ENCODE assay signal across 9 mouse cellular contexts in the genomic region with DNA sequence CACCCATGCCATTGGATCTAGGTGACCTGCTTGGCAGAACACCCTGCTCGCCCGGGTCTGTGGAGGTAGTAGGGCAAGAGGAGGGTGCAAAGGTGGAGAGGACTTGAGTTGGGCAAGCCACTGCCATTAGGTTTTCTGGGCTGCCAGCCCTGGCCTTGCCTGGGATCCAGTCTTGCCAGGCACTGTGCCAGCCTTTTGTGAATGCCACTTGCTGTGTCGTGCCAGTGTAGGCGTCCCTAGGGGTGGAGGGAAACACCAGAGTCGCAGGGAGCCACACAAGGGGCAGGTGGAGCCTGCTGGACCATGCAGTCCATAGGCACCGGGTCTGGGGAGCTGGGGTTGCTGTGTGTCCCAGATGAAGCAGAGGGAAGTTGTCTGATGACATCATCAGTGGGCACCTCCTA. TPM values are rescaled to one million over a fixed set of nuclear protein-coding genes. Genes with fewer than 3 reads are reported as not detected.
DNase-seq lines count a peak whose midpoint lies in the region; TF ChIP-seq lines count a peak whose summit lies in the region.
"Had no signal": no experiment of that assay in that cellular context is flagged by ENCODE, and none has a peak within 500 bp of the region (broad histone marks: within the 10 kb centered on the region; RNA-seq: fewer than 3 reads in every experiment).

No protein-coding gene starts in this region.

- TF ChIP-seq POLR2A in liver, adult 2 months (IDR thresholded peaks at IDR 0.05; ENCODE audit: extremely low read depth, insufficient read depth, low read length) = no peak

- H3K9ac ChIP-seq in liver, adult 2 months (ENCODE audit: low read depth, low read length) = no peak overlapping the region
- H3K9ac ChIP-seq: lung, embryonic 14.5 days had no signal

- no peak overlapping the region for H3K4me3 ChIP-seq in liver, adult 2 months (ENCODE audit: insufficient read depth, low read depth, low read length)
- H3K4me3 ChIP-seq in layer of hippocampus, adult 2 months = no peak overlapping the region

- peak; percentile 98 for DNase-seq in liver, adult 2 months (ENCODE audit: extremely low read depth, low read depth, low spot score)
- no peak for DNase-seq in liver
- peak; percentile 65 for DNase-seq in brain, adult 2 months (ENCODE audit: low read depth, low spot score)
- peak; percentile 74 to 85 for DNase-seq in gastrocnemius, adult 8-10 months (ENCODE audit: low spot score in 2 of 2)
- peak; percentile 46 to 61 for DNase-seq in layer of hippocampus, adult 2 months (ENCODE audit: low spot score in 2 of 2)
- DNase-seq in right cerebral cortex, postnatal 36 days (ENCODE audit: low spot score in 2 of 2) = peak; percentile 40 to 52
- DNase-seq in urinary bladder, postnatal 10 days (ENCODE audit: low spot score) = no peak
- DNase-seq in thymus, postnatal 0 days (ENCODE audit: low spot score) = no peak
- DNase-seq: lung, embryonic 14.5 days had no signal

- H3K4me1 ChIP-seq in liver, adult 2 months (ENCODE audit: control insufficient read depth, insufficient read depth, low read length) = peaks cover 53% of the 10 kb centered on the region

- H3K36me3 ChIP-seq in liver, adult 2 months (ENCODE audit: control insufficient read depth, insufficient read depth, low read length) = no peaks in the 10 kb centered on the region

- WGBS in liver, adult 2 months = 21% methylated on average over 6 of the region's 6 CpGs

- H3K27me3 ChIP-seq in liver, adult 2 months (ENCODE audit: control insufficient read depth, insufficient read depth, low read length) = no peaks in the 10 kb centered on the region

- peak; percentile 8; the same call in 1 of the 2 replicates for TF ChIP-seq CTCF in liver, adult 2 months (IDR thresholded peaks at IDR 0.05; ENCODE audit: low read depth, low read length)
- TF ChIP-seq CTCF in layer of hippocampus, adult 2 months (conservative IDR thresholded peaks at IDR 0.05) = no peak

- peak overlapping the region; percentile 69 for H3K27ac ChIP-seq in liver, adult 2 months (replicated peaks; ENCODE audit: insufficient read depth, low read depth, low read length)
- H3K27ac ChIP-seq in layer of hippocampus, adult 2 months = peak overlapping the region; percentile 10; the same call in 1 of the 2 replicates

- peaks cover 24% of the 10 kb centered on the region; the same call in 1 of the 2 replicates for H3K79me2 ChIP-seq in liver, adult 2 months (ENCODE audit: control insufficient read depth, insufficient read depth, low read length)

RNA-seq across cellular contexts. Expression of a gene that starts 21.5 kb away (rescaled TPM):
- 0.09 TPM in 1 of 2 replicates, not detected in the other for total RNA-seq in liver, adult 2 months (2014; rRNA removed)
- 0.09 TPM in 1 of 2 replicates, not detected in the other for polyA plus RNA-seq in liver, adult 2 months (2012; rRNA removed)
- under 1 TPM in 3 of 4 experiments, not detected in 1; 0.21 to 0.44 (median 0.36) TPM for total RNA-seq in gastrocnemius, adult 8-10 months (2022)
- 1 to 10 TPM; 1.1 to 1.8 TPM for total RNA-seq in layer of hippocampus, adult 2 months (2021)
- 0.20 and 0.33 TPM in 2 replicates for polyA plus RNA-seq in thymus, postnatal 0 days (2015; fragmentation: Nextera tagmentation; extraction: Ambion mirVana)

RNA-seq across cellular contexts. Expression of a gene that starts 34.6 kb away (rescaled TPM):
- total RNA-seq in liver, adult 2 months (2014; rRNA removed) = 17.5 and 23.4 TPM in 2 replicates
- polyA plus RNA-seq in liver, adult 2 months (2012; rRNA removed) = 10.8 and 21.4 TPM in 2 replicates
- 1 to 10 TPM; 2.1 to 6.5 (median 5.1) TPM for total RNA-seq in gastrocnemius, adult 8-10 months (2022)
- 1 to 10 TPM; 3.1 to 3.9 TPM for total RNA-seq in layer of hippocampus, adult 2 months (2021)
- 5.6 and 6.1 TPM in 2 replicates for polyA plus RNA-seq in thymus, postnatal 0 days (2015; fragmentation: Nextera tagmentation; extraction: Ambion mirVana)

RNA-seq across cellular contexts. Expression of a gene that starts 34.9 kb away (rescaled TPM):
- 26.1 and 31.5 TPM in 2 replicates for total RNA-seq in liver, adult 2 months (2014; rRNA removed)
- 89.8 and 101 TPM in 2 replicates for polyA plus RNA-seq in liver, adult 2 months (2012; rRNA removed)
- 10 to 100 TPM; 31.3 to 38.1 (median 32.9) TPM for total RNA-seq in gastrocnemius, adult 8-10 months (2022)
- total RNA-seq in layer of hippocampus, adult 2 months (2021) = 10 to 100 TPM; 23.3 to 23.9 TPM
- 10.9 and 12.2 TPM in 2 replicates for polyA plus RNA-seq in thymus, postnatal 0 days (2015; fragmentation: Nextera tagmentation; extraction: Ambion mirVana)

RNA-seq across cellular contexts. Expression of a gene that starts 50.9 kb away (rescaled TPM):
- 27.1 and 41.9 TPM in 2 replicates for total RNA-seq in liver, adult 2 months (2014; rRNA removed)
- polyA plus RNA-seq in liver, adult 2 months (2012; rRNA removed) = 167 and 185 TPM in 2 replicates
- total RNA-seq in gastrocnemius, adult 8-10 months (2022) = 100 to 1,000 TPM; 105 to 110 (median 107) TPM
- 10 to 100 TPM; 26.4 to 28.8 TPM for total RNA-seq in layer of hippocampus, adult 2 months (2021)
- 55.5 and 56.1 TPM in 2 replicates for polyA plus RNA-seq in thymus, postnatal 0 days (2015; fragmentation: Nextera tagmentation; extraction: Ambion mirVana)

RNA-seq across cellular contexts. Expression of a gene that starts 55.6 kb away (rescaled TPM):
- 28.0 and 34.4 TPM in 2 replicates for total RNA-seq in liver, adult 2 months (2014; rRNA removed)
- polyA plus RNA-seq in liver, adult 2 months (2012; rRNA removed) = 130 and 138 TPM in 2 replicates
- total RNA-seq in gastrocnemius, adult 8-10 months (2022) = 10 to 100 TPM; 51.9 to 56.2 (median 53.1) TPM
- 100 to 1,000 TPM; 171 to 185 TPM for total RNA-seq in layer of hippocampus, adult 2 months (2021)
- polyA plus RNA-seq in thymus, postnatal 0 days (2015; fragmentation: Nextera tagmentation; extraction: Ambion mirVana) = 84.9 and 93.3 TPM in 2 replicates

Comparison
In these comparisons a context has a peak if more than half of its experiments do, and no peak if none do; other contexts are left out.
1. DNase-seq: peak in liver, adult 2 months (single experiment), brain, adult 2 months (single experiment), gastrocnemius, adult 8-10 months (2 of 2), layer of hippocampus, adult 2 months (2 of 2) and right cerebral cortex, postnatal 36 days (2 of 2); none in liver (single experiment), urinary bladder, postnatal 10 days (single experiment) and thymus, postnatal 0 days (single experiment).